Mouse (Mus musculus): Measurements from ENCODE around the gene Sumf1. TPM values are rescaled to one million over a fixed set of nuclear protein-coding genes. Genes with fewer than 3 reads are reported as not detected.

Sumf1 gene
- polyA plus RNA-seq, 1 experiment from 2014 or later: 12.3 TPM

DNA sequence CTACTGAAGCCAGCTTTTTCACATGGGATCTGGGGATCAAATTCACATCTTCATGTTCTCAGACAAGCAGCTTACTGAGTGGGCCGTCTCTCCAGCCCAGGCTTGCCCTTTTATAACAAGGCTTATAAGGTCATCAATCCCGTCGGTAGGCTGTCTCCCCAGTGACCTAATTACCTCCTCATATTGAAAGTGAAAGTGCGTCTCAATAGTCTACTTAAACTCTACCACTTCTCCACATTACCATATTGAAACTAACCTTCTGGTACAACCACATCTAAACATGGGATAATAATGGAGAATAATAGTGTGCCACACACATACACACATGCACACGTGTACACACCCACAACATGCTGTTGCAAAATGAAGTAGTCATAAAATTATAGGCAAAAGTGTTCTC lies 20.4 kb downstream of the Sumf1 start:
- H3K9ac ChIP-seq (replicated peaks): no peak overlapping the region
- no peak overlapping the region for H3K4me2 ChIP-seq (replicated peaks)
- no peak for ATAC-seq (replicated peaks)
- no peaks in the 10 kb centered on the region for H3K4me1 ChIP-seq
- H3K4me3 ChIP-seq: no peak overlapping the region
- no peak overlapping the region for H3K27ac ChIP-seq (replicated peaks)
- no peaks in the 10 kb centered on the region for H3K27me3 ChIP-seq
- H3K36me3 ChIP-seq: no peaks in the 10 kb centered on the region
- H3K9me3 ChIP-seq: no peaks in the 10 kb centered on the region
- 74% methylated on average over 5 of the region's 5 CpGs for WGBS

DNA sequence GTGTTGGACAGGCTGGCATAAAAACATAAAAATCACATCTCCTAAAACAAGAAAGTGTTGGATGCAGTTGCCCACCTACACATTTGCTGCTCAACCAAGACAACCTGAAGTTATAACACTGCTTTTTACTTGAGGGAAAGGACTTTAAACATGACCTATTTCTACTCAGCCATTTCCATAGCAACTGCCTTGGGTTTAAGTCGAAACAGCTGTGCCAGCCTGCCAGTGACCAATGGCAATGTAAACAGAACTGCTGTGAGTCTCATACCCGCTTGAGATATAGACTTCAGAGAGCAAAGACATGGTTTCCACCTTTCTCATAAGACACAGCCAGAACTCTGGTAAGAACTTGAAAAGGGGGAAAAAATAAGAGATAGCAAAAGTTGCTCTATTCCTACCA lies 24.8 kb downstream of the Sumf1 start:
- no peaks in the 10 kb centered on the region for H3K4me1 ChIP-seq
- 78% methylated on average over 2 of the region's 2 CpGs for WGBS
- no peak overlapping the region for H3K27ac ChIP-seq (replicated peaks)
- no peaks in the 10 kb centered on the region for H3K9me3 ChIP-seq
- no peak for ATAC-seq (replicated peaks)
- H3K4me3 ChIP-seq: no peak overlapping the region
- no peaks in the 10 kb centered on the region for H3K27me3 ChIP-seq
- H3K4me2 ChIP-seq (replicated peaks): no peak overlapping the region
- no peak overlapping the region for H3K9ac ChIP-seq (replicated peaks)
- no peaks in the 10 kb centered on the region for H3K36me3 ChIP-seq

DNA sequence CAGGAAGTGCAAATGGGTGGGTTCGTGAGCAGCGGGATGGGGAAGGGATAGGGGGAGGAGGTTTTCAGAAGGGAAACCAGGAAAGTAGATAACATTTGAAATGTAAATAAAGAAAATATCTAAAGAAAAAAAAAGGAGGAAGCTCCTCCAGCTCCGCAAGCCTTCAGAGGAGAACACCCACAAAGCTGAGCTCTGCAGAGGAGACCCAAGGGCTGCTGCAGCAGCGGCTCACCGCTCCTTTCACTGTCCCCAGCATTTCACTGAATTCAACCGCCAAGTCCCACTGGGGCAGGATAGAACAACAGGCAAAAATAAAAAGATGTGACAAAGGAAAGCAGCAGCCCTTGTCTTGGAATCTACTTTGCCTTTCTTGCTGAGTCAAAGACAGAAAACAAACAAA lies 28.5 kb downstream of the Sumf1 start:
- Histone ChIP-seq H3K27me3 (no peaks in the 10 kb centered on the region), H3K9me3 (no peaks in the 10 kb centered on the region), H3K36me3 (no peaks in the 10 kb centered on the region), H3K9ac (replicated peaks) (no peak overlapping the region), H3K27ac (replicated peaks) (no peak overlapping the region), H3K4me1 (no peaks in the 10 kb centered on the region), H3K4me2 (replicated peaks) (no peak overlapping the region), H3K4me3 (no peak overlapping the region)
- WGBS: 50% methylated on average over 6 of the region's 6 CpGs
- no peak for ATAC-seq (replicated peaks)

DNA sequence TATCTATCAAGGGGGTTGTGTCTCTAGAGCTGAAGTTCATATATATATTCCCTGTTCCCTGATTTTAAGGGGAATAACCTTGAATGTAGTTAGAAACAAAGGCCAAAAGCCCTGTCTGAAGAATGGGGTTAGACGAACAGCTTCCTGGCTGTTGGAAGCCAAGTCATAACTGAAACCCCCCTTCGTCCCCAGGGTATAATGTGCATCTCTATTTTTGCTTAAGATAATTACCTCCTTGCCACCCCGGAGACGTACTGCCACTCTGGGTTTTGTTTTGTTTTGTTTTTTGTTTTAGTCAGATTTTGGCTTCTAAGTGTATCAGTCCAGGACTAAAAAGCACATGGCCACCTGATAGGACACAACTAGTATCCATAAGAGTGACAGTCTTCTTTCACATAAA lies 31.1 kb downstream of the Sumf1 start:
- WGBS: 89% methylated on average over 4 of the region's 4 CpGs
- Histone ChIP-seq H3K27ac (replicated peaks) (no peak overlapping the region), H3K4me2 (replicated peaks) (no peak overlapping the region), H3K9me3 (no peaks in the 10 kb centered on the region), H3K9ac (replicated peaks) (no peak overlapping the region), H3K4me1 (no peaks in the 10 kb centered on the region), H3K4me3 (no peak overlapping the region), H3K36me3 (no peaks in the 10 kb centered on the region), H3K27me3 (no peaks in the 10 kb centered on the region)
- ATAC-seq (replicated peaks): no peak

DNA sequence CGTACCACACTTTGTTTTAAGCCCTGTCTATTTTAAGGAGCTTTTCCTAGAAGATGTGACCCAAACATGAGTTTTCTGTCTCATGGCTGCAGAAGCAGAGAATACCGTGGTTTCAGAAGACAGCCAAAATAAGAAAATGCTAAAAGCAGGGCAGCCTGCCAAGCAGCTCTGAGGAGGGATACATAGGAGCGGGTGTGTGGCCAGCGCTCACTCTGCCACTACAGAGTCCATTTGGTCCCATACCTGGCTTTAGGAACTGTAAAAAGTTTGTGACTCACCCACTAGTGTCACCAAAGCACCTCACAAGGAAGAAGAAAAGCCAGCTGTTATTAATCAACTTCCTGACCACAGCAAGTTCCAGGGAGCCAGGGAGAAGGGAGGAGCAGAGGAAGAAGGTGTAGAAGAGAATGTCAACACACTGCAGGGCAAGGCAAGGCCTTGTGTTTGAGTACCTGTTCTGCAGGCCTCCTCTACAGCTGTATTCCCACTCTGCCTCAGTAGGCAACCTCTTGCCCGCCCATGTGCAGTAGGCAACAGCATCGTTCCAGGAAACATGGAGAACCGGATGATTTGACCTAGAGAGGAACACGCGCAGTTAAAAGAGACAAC lies 32.6 kb downstream of the Sumf1 start:
- Histone ChIP-seq H3K27me3 (no peaks in the 10 kb centered on the region), H3K36me3 (no peaks in the 10 kb centered on the region), H3K9me3 (no peaks in the 10 kb centered on the region), H3K4me1 (no peaks in the 10 kb centered on the region), H3K4me2 (replicated peaks) (no peak overlapping the region), H3K9ac (replicated peaks) (no peak overlapping the region), H3K4me3 (no peak overlapping the region), H3K27ac (replicated peaks) (no peak overlapping the region)
- 88% methylated on average over 9 of the region's 9 CpGs for WGBS
- no peak for ATAC-seq (replicated peaks)

DNA sequence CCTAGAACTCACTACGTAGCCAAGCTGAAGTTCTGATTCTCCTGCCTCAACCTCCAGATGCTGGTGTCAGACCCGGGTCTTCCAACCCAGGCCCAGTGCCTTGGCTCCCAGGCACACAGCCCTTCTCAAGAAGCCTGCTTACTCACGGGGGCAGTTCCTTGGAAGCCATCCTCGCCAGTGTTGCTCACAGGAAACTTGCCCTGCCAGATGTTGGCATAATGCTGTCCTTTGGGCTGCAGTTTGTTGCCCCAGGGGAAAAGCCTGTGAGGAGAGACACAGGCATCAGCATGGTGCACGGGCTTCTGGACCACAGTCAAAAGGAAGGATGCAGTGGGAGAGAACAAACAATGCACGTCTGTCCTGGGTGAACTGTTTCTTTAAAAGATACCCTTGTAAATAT lies 33.3 kb downstream of the Sumf1 start:
- Histone ChIP-seq H3K4me1 (no peaks in the 10 kb centered on the region), H3K9me3 (no peaks in the 10 kb centered on the region), H3K36me3 (no peaks in the 10 kb centered on the region), H3K4me2 (replicated peaks) (no peak overlapping the region), H3K27ac (replicated peaks) (no peak overlapping the region), H3K4me3 (no peak overlapping the region), H3K9ac (replicated peaks) (no peak overlapping the region), H3K27me3 (no peaks in the 10 kb centered on the region)
- no peak for ATAC-seq (replicated peaks)
- WGBS: 87% methylated on average over 6 of the region's 6 CpGs

DNA sequence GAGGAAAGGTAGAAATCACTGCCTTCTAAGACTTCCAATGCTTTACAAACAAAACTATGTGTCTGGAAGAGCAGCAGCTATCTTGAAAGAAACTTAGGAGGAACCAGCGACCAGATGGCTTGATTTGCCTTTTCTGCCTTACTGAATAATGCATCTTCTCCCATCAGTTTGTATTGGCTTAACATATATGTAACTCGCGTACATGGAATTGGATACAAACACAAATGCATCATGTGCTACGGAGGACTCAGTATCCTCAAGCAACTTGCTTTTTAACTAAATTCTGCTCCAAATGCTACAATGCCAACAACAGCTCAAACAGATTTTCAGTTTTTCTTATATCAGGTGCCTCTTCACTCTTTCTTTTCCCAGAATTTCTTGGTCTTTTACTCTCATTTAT lies 36.1 kb downstream of the Sumf1 start:
- ATAC-seq (replicated peaks): no peak; the same call in 1 of the 2 replicates
- WGBS: 82% methylated on average over 4 of the region's 4 CpGs
- no peaks in the 10 kb centered on the region for H3K9me3 ChIP-seq
- no peaks in the 10 kb centered on the region for H3K27me3 ChIP-seq
- no peak overlapping the region for H3K9ac ChIP-seq (replicated peaks)
- H3K27ac ChIP-seq (replicated peaks): peak overlapping the region; percentile 38; the same call in 1 of the 2 replicates
- H3K4me2 ChIP-seq (replicated peaks): no peak overlapping the region
- no peak overlapping the region for H3K4me3 ChIP-seq
- H3K36me3 ChIP-seq: no peaks in the 10 kb centered on the region
- peaks cover 14% of the 10 kb centered on the region for H3K4me1 ChIP-seq

DNA sequence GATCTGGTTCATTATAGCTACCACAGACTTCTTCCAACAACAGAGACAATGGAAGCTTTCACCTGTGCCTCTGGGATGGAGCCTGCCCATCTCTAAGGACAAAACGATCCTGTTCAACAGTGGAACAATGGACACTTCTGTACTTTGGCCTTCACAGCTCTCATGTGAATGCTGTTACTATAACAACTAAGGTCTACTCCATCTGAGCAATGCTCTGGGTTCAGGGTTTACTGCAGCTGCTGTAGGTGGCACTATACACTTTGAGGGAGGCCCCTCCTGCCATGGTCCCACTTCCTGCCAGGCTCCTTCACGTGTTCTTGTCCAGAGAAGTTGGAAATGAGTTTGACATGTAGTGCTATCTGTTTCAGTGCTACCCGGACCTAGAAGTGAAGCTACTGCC lies 36.9 kb downstream of the Sumf1 start:
- no peak for ATAC-seq (replicated peaks)
- H3K4me1 ChIP-seq: peaks cover 15% of the 10 kb centered on the region
- H3K36me3 ChIP-seq: no peaks in the 10 kb centered on the region
- H3K27ac ChIP-seq (replicated peaks): no peak overlapping the region
- H3K9ac ChIP-seq (replicated peaks): no peak overlapping the region
- 49% methylated on average over 3 of the region's 3 CpGs for WGBS
- no peaks in the 10 kb centered on the region for H3K27me3 ChIP-seq
- H3K4me2 ChIP-seq (replicated peaks): no peak overlapping the region
- H3K4me3 ChIP-seq: no peak overlapping the region
- H3K9me3 ChIP-seq: no peaks in the 10 kb centered on the region

DNA sequence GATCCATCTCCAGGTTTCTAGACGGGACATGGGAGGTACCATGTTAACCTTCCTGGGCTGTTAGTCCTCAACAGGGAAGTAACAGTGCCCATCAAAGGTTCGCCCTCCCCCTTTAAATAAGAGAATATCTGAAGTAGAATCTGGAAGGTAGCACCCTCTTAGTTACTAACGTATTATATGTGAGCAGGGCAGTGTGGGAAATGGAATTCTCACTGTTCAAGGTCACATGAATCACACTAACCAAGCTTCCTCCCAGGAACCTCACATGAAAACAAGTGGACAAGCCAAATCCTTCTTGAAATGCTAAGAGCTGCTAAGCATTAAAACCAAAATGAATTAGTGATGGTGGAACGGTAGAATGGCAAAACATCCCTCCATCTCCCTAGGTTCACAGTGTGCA lies 38.7 kb downstream of the Sumf1 start:
- Histone ChIP-seq H3K27ac (replicated peaks) (peak overlapping the region; percentile 66; the same call in 1 of the 2 replicates), H3K36me3 (no peaks in the 10 kb centered on the region), H3K4me2 (replicated peaks) (no peak overlapping the region), H3K9me3 (no peaks in the 10 kb centered on the region), H3K27me3 (no peaks in the 10 kb centered on the region), H3K9ac (replicated peaks) (no peak overlapping the region), H3K4me1 (peaks cover 18% of the 10 kb centered on the region), H3K4me3 (no peak overlapping the region)
- WGBS: 91% methylated on average over 4 of the region's 4 CpGs
- ATAC-seq (replicated peaks): no peak

DNA sequence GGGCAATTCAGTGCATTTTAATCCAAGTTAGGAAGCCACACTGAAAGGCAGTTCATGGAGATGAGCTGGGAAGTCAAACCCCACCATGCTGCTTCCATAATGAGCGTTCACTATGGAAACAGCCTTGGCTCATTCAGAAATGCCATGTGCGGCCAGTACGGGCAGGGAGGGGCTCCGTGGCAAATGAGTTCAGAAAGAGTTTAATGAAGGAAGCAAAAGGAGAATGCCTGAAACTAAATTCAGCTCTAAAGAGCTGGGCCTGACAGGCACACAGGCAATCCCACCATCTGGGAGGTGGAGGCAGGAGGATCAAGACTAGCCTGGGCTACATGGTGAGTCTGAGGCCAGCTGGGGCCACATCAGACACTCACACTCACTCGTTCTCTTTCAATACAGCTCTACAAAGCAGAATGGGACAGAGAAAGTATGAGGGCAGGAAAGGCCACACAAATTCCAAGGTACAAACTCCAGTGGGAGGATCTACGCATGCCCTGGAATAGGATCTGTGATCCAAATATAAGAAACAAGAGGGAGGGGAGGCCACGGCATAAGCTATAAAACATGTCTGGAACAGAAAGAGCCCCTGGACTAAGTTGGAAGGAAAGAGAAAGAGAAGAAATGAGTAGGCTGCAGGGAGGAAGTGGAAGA lies 39.3 kb downstream of the Sumf1 start:
- ATAC-seq (replicated peaks): peak; percentile 93
- Histone ChIP-seq H3K4me3 (no peak overlapping the region), H3K4me1 (peaks cover 18% of the 10 kb centered on the region), H3K27ac (replicated peaks) (peak overlapping the region; percentile 66), H3K4me2 (replicated peaks) (no peak overlapping the region), H3K9ac (replicated peaks) (no peak overlapping the region), H3K36me3 (no peaks in the 10 kb centered on the region), H3K27me3 (no peaks in the 10 kb centered on the region), H3K9me3 (no peaks in the 10 kb centered on the region)
- WGBS: 35% methylated on average over 7 of the region's 7 CpGs

DNA sequence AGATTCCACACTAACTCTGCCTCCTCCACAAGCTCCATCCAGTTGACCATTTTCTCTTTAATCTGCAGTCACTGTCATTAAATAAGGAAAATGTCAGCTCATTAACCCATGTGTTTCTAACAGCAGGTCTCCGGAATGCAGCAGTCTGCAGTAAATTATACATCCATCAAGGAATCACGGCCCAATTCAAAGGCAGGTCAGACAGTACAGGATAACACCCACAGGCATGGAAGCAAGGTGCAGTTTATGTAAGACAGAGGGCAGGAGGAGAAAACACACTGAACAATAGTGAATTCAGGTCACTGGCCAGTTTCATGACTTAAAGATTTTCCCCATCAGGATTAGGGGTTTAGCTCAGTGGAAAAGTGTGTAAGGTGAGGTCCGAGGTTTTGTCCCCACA lies 40.1 kb downstream of the Sumf1 start:
- peaks cover 18% of the 10 kb centered on the region for H3K4me1 ChIP-seq
- no peak overlapping the region for H3K4me3 ChIP-seq
- no peak for ATAC-seq (replicated peaks)
- peak overlapping the region; percentile 59 for H3K27ac ChIP-seq (replicated peaks)
- no peaks in the 10 kb centered on the region for H3K9me3 ChIP-seq
- H3K36me3 ChIP-seq: no peaks in the 10 kb centered on the region
- no peak overlapping the region for H3K9ac ChIP-seq (replicated peaks)
- no peak overlapping the region for H3K4me2 ChIP-seq (replicated peaks)
- WGBS: 49% methylated on average over 3 of the region's 3 CpGs
- no peaks in the 10 kb centered on the region for H3K27me3 ChIP-seq

DNA sequence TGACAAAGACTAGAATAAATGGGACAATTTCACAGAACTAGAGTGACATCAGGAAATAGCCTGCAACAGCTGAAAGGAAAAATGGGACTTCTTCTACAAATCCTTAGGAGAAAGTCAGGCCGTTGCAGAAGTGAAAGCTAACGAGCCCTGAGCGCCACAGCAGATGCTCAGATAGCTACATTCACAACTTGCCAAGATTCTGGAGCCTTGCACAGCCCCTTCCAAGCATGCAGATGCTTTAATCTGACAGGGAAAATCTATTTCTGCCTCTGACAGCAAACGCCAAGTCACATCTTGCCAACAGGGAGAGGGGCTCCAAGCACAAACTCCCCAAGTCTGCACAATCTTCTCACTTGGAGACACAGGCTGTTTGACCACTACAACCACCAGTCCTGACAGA lies 42.6 kb downstream of the Sumf1 start:
- Histone ChIP-seq H3K27ac (replicated peaks) (peak overlapping the region; percentile 71), H3K9ac (replicated peaks) (no peak overlapping the region), H3K27me3 (no peaks in the 10 kb centered on the region), H3K4me2 (replicated peaks) (no peak overlapping the region), H3K4me1 (peaks cover 18% of the 10 kb centered on the region), H3K36me3 (no peaks in the 10 kb centered on the region), H3K9me3 (no peaks in the 10 kb centered on the region), H3K4me3 (no peak overlapping the region)
- peak; percentile 49 for ATAC-seq (replicated peaks)
- 44% methylated on average over 4 of the region's 4 CpGs for WGBS

Measured in forebrain, embryonic 15.5 days (tissue).